Mouse (Mus musculus) heart, adult 18-20 months (tissue): ENCODE measurements around the gene Olfml2a. TPM values are rescaled to one million over a fixed set of nuclear protein-coding genes. Genes with fewer than 3 reads are reported as not detected.
"Not testable (repeated sequence)": the region's sequence is repeated elsewhere in the genome, so short reads cannot be mapped to it uniquely, and the experiment has no call there.

ENCODE experiments used
- DNase-seq, 2 experiments: peaks; one replicate each; pipeline ENCODE4 v3.0.0; 2021 to 2022; ENCODE audit warnings: mixed read lengths in 1 of 2
- total RNA-seq, 2 experiments: library from RNA; stranded (reverse); gene quantifications; 2 replicates each; pipeline ENCODE4 v1.2.3; 2021

The Olfml2a gene
- total RNA-seq, 2 experiments from 2014 or later, result 2.9 to 4.8 TPM

DNA sequence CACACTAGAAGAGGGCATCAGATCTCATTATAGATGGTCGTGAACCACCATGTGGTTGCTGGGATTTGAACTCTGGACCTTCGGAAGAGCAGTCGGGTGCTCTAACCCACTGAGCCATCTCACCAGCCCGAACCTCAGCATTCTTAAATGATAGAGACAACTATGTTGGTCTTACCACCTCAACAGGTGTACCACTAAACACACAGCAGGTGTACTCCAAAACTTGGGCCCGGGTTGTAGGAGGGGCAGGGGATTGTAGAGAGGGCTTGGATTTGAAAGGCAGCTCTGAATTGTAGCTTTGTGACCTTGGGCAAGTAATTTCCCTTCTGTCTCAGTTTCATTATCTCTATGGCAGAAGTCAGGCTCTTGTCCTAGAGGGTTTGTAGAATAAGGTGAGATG lies 78.4 kb downstream of the Olfml2a start:
- DNase-seq, result not testable (repeated sequence)

DNA sequence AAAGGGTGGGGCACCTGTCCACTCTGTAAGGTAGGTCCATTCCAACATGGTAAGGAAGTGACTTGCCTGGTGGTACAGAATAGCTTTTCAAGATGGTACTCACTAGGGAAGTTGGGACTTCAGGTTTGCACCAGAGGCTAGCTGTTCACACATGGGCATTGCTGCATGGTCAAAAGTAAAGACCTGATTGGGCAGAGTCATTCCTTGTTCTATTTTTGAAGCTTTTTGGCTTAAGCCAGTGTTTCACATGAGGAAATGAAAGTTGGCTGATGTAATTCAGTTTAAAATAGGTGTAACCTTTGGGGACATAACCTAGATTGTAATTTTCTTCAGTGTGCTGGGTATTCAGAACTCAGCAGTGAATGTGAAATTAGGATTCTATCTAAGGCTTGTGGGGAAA lies 79.5 kb downstream of the Olfml2a start:
- peak; percentile 51 to 66 for DNase-seq

DNA sequence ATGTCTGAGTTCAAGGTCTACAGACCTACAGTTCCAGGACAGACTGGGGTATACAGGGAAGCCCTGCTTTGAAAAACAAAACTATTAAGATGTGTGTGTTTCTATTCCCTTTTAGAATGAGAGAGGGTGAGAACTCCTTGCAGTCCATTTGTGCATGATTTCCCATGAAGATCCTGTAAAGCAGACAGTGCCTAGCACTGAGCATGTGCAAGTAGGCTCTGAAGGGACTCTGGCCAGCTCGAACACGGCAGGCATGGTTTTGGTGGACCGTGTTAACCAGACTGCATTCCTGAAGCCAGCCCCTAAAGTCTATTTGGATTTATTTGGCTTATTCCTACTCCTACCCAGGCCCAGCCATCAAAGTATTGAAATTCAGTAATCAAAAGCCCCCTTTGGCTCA lies 80.2 kb downstream of the Olfml2a start:
- DNase-seq, result no peak

DNA sequence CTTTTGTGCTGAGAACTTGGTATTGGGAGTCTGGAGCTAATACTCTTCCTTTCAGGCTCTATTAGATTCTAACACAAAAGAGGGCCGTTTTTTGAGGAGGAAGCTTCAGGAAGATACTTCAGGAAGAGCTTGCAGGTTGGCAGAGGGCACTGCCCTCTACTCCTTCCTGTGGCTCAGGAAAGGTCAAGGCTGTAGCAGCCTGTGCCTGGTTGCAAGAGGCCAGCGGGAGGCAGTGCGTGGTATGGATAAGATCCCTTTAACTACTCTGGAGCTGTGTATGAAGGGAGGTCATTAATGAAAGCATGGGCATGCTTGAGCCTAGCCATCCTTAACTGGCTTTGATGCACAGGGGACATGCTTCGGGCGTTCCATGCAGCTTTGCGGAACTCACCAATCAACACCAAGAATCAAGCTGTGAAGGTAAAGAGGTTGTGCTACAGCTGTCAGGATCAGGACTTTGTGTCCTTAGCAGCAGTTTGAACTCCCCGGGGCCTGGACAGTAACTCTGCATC lies 81.0 kb downstream of the Olfml2a start:
- DNase-seq, result no peak

Other genes starting within 250 kb of the Olfml2a start
- gene Nr5a1, start 217.4 kb upstream of the Olfml2a start, total RNA-seq, result not detected
- 1 to 10 TPM in 1 of 2 experiments, under 1 TPM in 1; 0.82 to 1.2 TPM for gene Nr6a1, start 4.3 kb upstream of the Olfml2a start, total RNA-seq
- gene Wdr38, start 65.5 kb downstream of the Olfml2a start, total RNA-seq, result under 1 TPM in 1 of 2 experiments, not detected in 1; 0.18 TPM
- 100 to 1,000 TPM in 1 of 2 experiments, 10 to 100 TPM in 1; 96.6 to 115 TPM for gene Arpc5l, start 73.4 kb downstream of the Olfml2a start, total RNA-seq
- 100 to 1,000 TPM; 336 to 368 TPM for gene Rpl35, start 73.6 kb downstream of the Olfml2a start, total RNA-seq
- 10 to 100 TPM; 14.2 to 16.0 TPM for gene Golga1, start 133.6 kb downstream of the Olfml2a start, total RNA-seq